8 mouse cellular contexts compared by ENCODE assay signal in genomic region chrX:12079059-12079308, GRCm38 (mm10).
DNase-seq lines count a peak whose midpoint lies in the region; ATAC-seq and TF ChIP-seq lines count a peak whose summit lies in the region.

No protein-coding gene starts in this region.

- no peak for ATAC-seq in erythroblast, adult 5-6 weeks (replicated peaks; ENCODE audit: low FRiP score, poor library complexity, severe bottlenecking)
- no peak for ATAC-seq in limb, embryonic 15.5 days (ENCODE audit: insufficient number of reproducible peaks, low FRiP score, low TSS enrichment, low read depth)
- no peak; the same call in 1 of the 2 replicates for ATAC-seq in stomach, postnatal 0 days (ENCODE audit: low FRiP score, low TSS enrichment)

- no peaks in the 10 kb centered on the region for H3K36me3 ChIP-seq in erythroblast, embryonic 14.5 days (ENCODE audit: control insufficient read depth)
- H3K36me3 ChIP-seq in testis, adult 2 months (ENCODE audit: control insufficient read depth, insufficient read depth, low read length): no peaks in the 10 kb centered on the region
- H3K36me3 ChIP-seq in limb, embryonic 15.5 days: no peaks in the 10 kb centered on the region
- H3K36me3 ChIP-seq in stomach, postnatal 0 days (ENCODE audit: control insufficient read depth, insufficient read depth, low read length): no peaks in the 10 kb centered on the region

- peak overlapping the region; percentile 56 for H3K9ac ChIP-seq in limb, embryonic 15.5 days
- peak overlapping the region; percentile 78 for H3K9ac ChIP-seq in stomach, postnatal 0 days (ENCODE audit: low read length)

- no peak for TF ChIP-seq CTCF in testis, adult 2 months (IDR thresholded peaks at IDR 0.05; ENCODE audit: control insufficient read depth, insufficient read depth, insufficient replicate concordance, low read depth, low read length)
- no peak for TF ChIP-seq CTCF in stomach, postnatal 0 days (IDR thresholded peaks at IDR 0.05; ENCODE audit: low read depth)

- H3K4me3 ChIP-seq in erythroblast, embryonic 14.5 days (replicated peaks): peak overlapping the region; percentile 79
- peak overlapping the region; percentile 85 for H3K4me3 ChIP-seq in testis, adult 2 months (ENCODE audit: control insufficient read depth, low read depth, low read length)
- peak overlapping the region; percentile 58 for H3K4me3 ChIP-seq in limb, embryonic 15.5 days
- H3K4me3 ChIP-seq in stomach, postnatal 0 days (ENCODE audit: low read depth, low read length): peak overlapping the region; percentile 53

- H3K27me3 ChIP-seq in erythroblast, embryonic 14.5 days (ENCODE audit: control insufficient read depth): peaks cover 94% of the 10 kb centered on the region
- H3K27me3 ChIP-seq in testis, adult 2 months (ENCODE audit: control insufficient read depth, insufficient read depth, low read length): no peaks in the 10 kb centered on the region
- H3K27me3 ChIP-seq in limb, embryonic 15.5 days: peaks cover 68% of the 10 kb centered on the region
- no peaks in the 10 kb centered on the region for H3K27me3 ChIP-seq in stomach, postnatal 0 days (ENCODE audit: control insufficient read depth, insufficient read depth, low read length)

- 3% methylated on average over 11 of the region's 27 CpGs for WGBS in limb, embryonic 15.5 days
- 4% methylated on average over 23 of the region's 27 CpGs for WGBS in stomach, postnatal 0 days

- H3K9me3 ChIP-seq in erythroblast, embryonic 14.5 days (ENCODE audit: control insufficient read depth, low read length): peaks cover 19% of the 10 kb centered on the region
- H3K9me3 ChIP-seq in limb, embryonic 15.5 days: no peaks in the 10 kb centered on the region
- no peaks in the 10 kb centered on the region for H3K9me3 ChIP-seq in stomach, postnatal 0 days (ENCODE audit: control insufficient read depth, low read length)

- no peak for DNase-seq in testis, postnatal 10 days (ENCODE audit: low spot score)
- no peak for DNase-seq in stomach, postnatal 0 days (ENCODE audit: low spot score)
- no peak for DNase-seq in cerebellum, postnatal 4 days (ENCODE audit: low spot score in 2 of 2)
- DNase-seq in kidney, postnatal 25 days: no peak

- peaks cover 41% of the 10 kb centered on the region for H3K4me1 ChIP-seq in erythroblast, embryonic 14.5 days (ENCODE audit: control insufficient read depth)
- peaks cover 23% of the 10 kb centered on the region for H3K4me1 ChIP-seq in testis, adult 2 months (ENCODE audit: control insufficient read depth, insufficient read depth, low read length)
- H3K4me1 ChIP-seq in limb, embryonic 15.5 days: peaks cover 33% of the 10 kb centered on the region
- H3K4me1 ChIP-seq in stomach, postnatal 0 days (replicated peaks; ENCODE audit: control insufficient read depth, insufficient read depth): no peaks in the 10 kb centered on the region

- TF ChIP-seq EP300 in stomach, postnatal 0 days (optimal IDR thresholded peaks at IDR 0.05): no peak

- H3K4me2 ChIP-seq in limb, embryonic 15.5 days: peak overlapping the region; percentile 73
- H3K4me2 ChIP-seq in stomach, postnatal 0 days (replicated peaks; ENCODE audit: low read depth): peak overlapping the region; percentile 74

- TF ChIP-seq POLR2A in testis, adult 2 months (IDR thresholded peaks at IDR 0.05; ENCODE audit: control insufficient read depth, low read depth, low read length): no peak

- no peak overlapping the region for H3K27ac ChIP-seq in testis, adult 2 months (ENCODE audit: control insufficient read depth, insufficient read depth, low read depth, low read length)
- H3K27ac ChIP-seq in limb, embryonic 15.5 days: peak overlapping the region; percentile 88
- H3K27ac ChIP-seq in stomach, postnatal 0 days (replicated peaks): peak overlapping the region; percentile 91
